Mouse (Mus musculus): ENCODE data around the gene Gpatch1.

GRCm38 (mm10) chr7:35266666-35267065 lies 51.6 kb downstream of the Gpatch1 start:
- TF ChIP-seq ZC3H11A (IDR thresholded peaks at IDR 0.05; ENCODE audit: borderline replicate concordance, low read depth, low read length), result no peak
- no peak for TF ChIP-seq HCFC1 (IDR thresholded peaks at IDR 0.05; ENCODE audit: borderline replicate concordance, insufficient read depth, low read length)

Measured in ES-E14 (cell line).